Comparison of ENCODE assay signal across 20 mouse cellular contexts in genomic region chr6:124999091-124999490, GRCm38 (mm10). TPM values are rescaled to one million over a fixed set of nuclear protein-coding genes. Genes with fewer than 3 reads are reported as not detected.
DNase-seq lines count a peak whose midpoint lies in the region; ATAC-seq lines count a peak whose summit lies in the region.
"Had no signal": no experiment of that assay in that cellular context is flagged by ENCODE, and none has a peak within 500 bp of the region (broad histone marks: within the 10 kb centered on the region; RNA-seq: fewer than 3 reads in every experiment).

No protein-coding gene starts in this region.

- no peaks in the 10 kb centered on the region for H3K36me3 ChIP-seq in hindbrain, embryonic 12.5 days
- H3K36me3 ChIP-seq in hindbrain, embryonic 10.5 days: no peaks in the 10 kb centered on the region
- peaks cover 8% of the 10 kb centered on the region; the same call in 1 of the 2 replicates for H3K36me3 ChIP-seq in midbrain, embryonic 15.5 days (replicated peaks)
- no peaks in the 10 kb centered on the region for H3K36me3 ChIP-seq in midbrain, embryonic 10.5 days
- peaks cover 26% of the 10 kb centered on the region for H3K36me3 ChIP-seq in neural tube, embryonic 15.5 days
- H3K36me3 ChIP-seq: forebrain, embryonic 15.5 days; G1E; heart, embryonic 10.5 days; liver, embryonic 13.5 days had no signal

- 32% methylated on average over 14 of the region's 14 CpGs for WGBS in hindbrain, embryonic 12.5 days
- 33% methylated on average over 14 of the region's 14 CpGs for WGBS in hindbrain, embryonic 10.5 days
- WGBS in midbrain, embryonic 15.5 days: 41% methylated on average over 14 of the region's 14 CpGs
- WGBS in midbrain, embryonic 10.5 days: 37% methylated on average over 13 of the region's 14 CpGs
- WGBS in neural tube, embryonic 15.5 days: 42% methylated on average over 14 of the region's 14 CpGs

- H3K9ac ChIP-seq in hindbrain, embryonic 12.5 days: no peak overlapping the region
- 0 out of 2 replicates have a peak overlapping the region, but pooled peaks have one; percentile 96 for H3K9ac ChIP-seq in midbrain, embryonic 15.5 days
- H3K9ac ChIP-seq in neural tube, embryonic 15.5 days (replicated peaks): 0 out of 2 replicates have a peak overlapping the region, but pooled peaks have one; percentile 93
- H3K9ac ChIP-seq: liver, embryonic 13.5 days; lung, embryonic 14.5 days had no signal

- ATAC-seq in hindbrain, embryonic 12.5 days (ENCODE audit: low FRiP score): no peak
- ATAC-seq in midbrain, embryonic 15.5 days (replicated peaks): no peak
- no peak for ATAC-seq in neural tube, embryonic 15.5 days (ENCODE audit: low FRiP score)
- ATAC-seq: forebrain, embryonic 15.5 days had no signal

- H3K27ac ChIP-seq in hindbrain, embryonic 12.5 days: no peak overlapping the region
- H3K27ac ChIP-seq in hindbrain, embryonic 10.5 days: no peak overlapping the region
- no peak overlapping the region for H3K27ac ChIP-seq in midbrain, embryonic 15.5 days
- H3K27ac ChIP-seq in midbrain, embryonic 10.5 days (replicated peaks): no peak overlapping the region
- H3K27ac ChIP-seq in neural tube, embryonic 15.5 days (replicated peaks): no peak overlapping the region
- H3K27ac ChIP-seq: forebrain, embryonic 15.5 days; heart, embryonic 10.5 days; liver, embryonic 13.5 days had no signal

- DNase-seq in hindbrain, embryonic 10.5 days (ENCODE audit: low spot score): no peak
- no peak for DNase-seq in midbrain, embryonic 10.5 days (ENCODE audit: low spot score)
- peak; percentile 25 for DNase-seq in R1 (ENCODE audit: low read depth, low spot score)
- no peak for DNase-seq in urinary bladder, postnatal 4 days (ENCODE audit: low spot score in 2 of 2)
- DNase-seq: adrenal gland, postnatal 25 days; cerebellum, adult 11 months; cerebellum, postnatal 36 days; heart, postnatal 10 days; kidney, adult 2 months; kidney, postnatal 10 days; liver, embryonic 13.5 days; lung, embryonic 14.5 days; lung, postnatal 36 days; thymus, postnatal 25 days had no signal

- H3K9me3 ChIP-seq in hindbrain, embryonic 12.5 days (replicated peaks): no peaks in the 10 kb centered on the region
- H3K9me3 ChIP-seq in hindbrain, embryonic 10.5 days: no peaks in the 10 kb centered on the region
- H3K9me3 ChIP-seq in midbrain, embryonic 15.5 days: no peaks in the 10 kb centered on the region
- H3K9me3 ChIP-seq in midbrain, embryonic 10.5 days (replicated peaks): no peaks in the 10 kb centered on the region
- H3K9me3 ChIP-seq in neural tube, embryonic 15.5 days (replicated peaks): no peaks in the 10 kb centered on the region
- H3K9me3 ChIP-seq: forebrain, embryonic 15.5 days; G1E; heart, embryonic 10.5 days; liver, embryonic 13.5 days had no signal

- peaks cover 18% of the 10 kb centered on the region for H3K4me1 ChIP-seq in hindbrain, embryonic 12.5 days
- H3K4me1 ChIP-seq in hindbrain, embryonic 10.5 days (replicated peaks): peaks cover 33% of the 10 kb centered on the region
- H3K4me1 ChIP-seq in midbrain, embryonic 15.5 days: peaks cover 35% of the 10 kb centered on the region
- peaks cover 32% of the 10 kb centered on the region for H3K4me1 ChIP-seq in midbrain, embryonic 10.5 days
- peaks cover 36% of the 10 kb centered on the region for H3K4me1 ChIP-seq in neural tube, embryonic 15.5 days

- 0 out of 2 replicates have a peak overlapping the region, but pooled peaks have one; percentile 95 for H3K4me2 ChIP-seq in hindbrain, embryonic 12.5 days (replicated peaks)
- peak overlapping the region; percentile 89; the same call in 1 of the 2 replicates for H3K4me2 ChIP-seq in midbrain, embryonic 15.5 days
- peak overlapping the region; percentile 90; the same call in 1 of the 2 replicates for H3K4me2 ChIP-seq in neural tube, embryonic 15.5 days
- H3K4me2 ChIP-seq: liver, embryonic 13.5 days; lung, embryonic 14.5 days had no signal

- no peak overlapping the region for H3K4me3 ChIP-seq in hindbrain, embryonic 12.5 days
- H3K4me3 ChIP-seq in hindbrain, embryonic 10.5 days: no peak overlapping the region
- H3K4me3 ChIP-seq in midbrain, embryonic 15.5 days: 0 out of 2 replicates have a peak overlapping the region, but pooled peaks have one; percentile 88
- no peak overlapping the region for H3K4me3 ChIP-seq in midbrain, embryonic 10.5 days
- H3K4me3 ChIP-seq in neural tube, embryonic 15.5 days (replicated peaks): no peak overlapping the region
- H3K4me3 ChIP-seq: heart, embryonic 10.5 days; liver, embryonic 13.5 days had no signal

- H3K27me3 ChIP-seq in hindbrain, embryonic 12.5 days: peaks cover 97% of the 10 kb centered on the region
- H3K27me3 ChIP-seq in hindbrain, embryonic 10.5 days (ENCODE audit: insufficient read depth, poor library complexity, severe bottlenecking): peaks cover 99% of the 10 kb centered on the region
- H3K27me3 ChIP-seq in midbrain, embryonic 15.5 days (replicated peaks): peaks cover 40% of the 10 kb centered on the region
- H3K27me3 ChIP-seq in midbrain, embryonic 10.5 days (ENCODE audit: low read depth, poor library complexity, severe bottlenecking): peaks cover 86% of the 10 kb centered on the region
- H3K27me3 ChIP-seq in neural tube, embryonic 15.5 days (replicated peaks): peaks cover 46% of the 10 kb centered on the region

RNA-seq across cellular contexts. Expression of gene Pianp, which starts 2.6 kb away (rescaled TPM):
- polyA plus RNA-seq in hindbrain, embryonic 12.5 days (2016; fragmentation: Nextera tagmentation; extraction: Ambion mirVana): 8.6 and 8.9 TPM in 2 replicates
- polyA plus RNA-seq in hindbrain, embryonic 10.5 days (2016; fragmentation: Nextera tagmentation; extraction: Ambion mirVana): 0.85 and 2.4 TPM in 2 replicates
- 70.8 and 75.8 TPM in 2 replicates for polyA plus RNA-seq in midbrain, embryonic 15.5 days (2015; fragmentation: Nextera tagmentation; extraction: Ambion mirVana)
- 0.81 and 2.1 TPM in 2 replicates for polyA plus RNA-seq in midbrain, embryonic 10.5 days (2016; fragmentation: Nextera tagmentation; extraction: Ambion mirVana)
- polyA plus RNA-seq in neural tube, embryonic 15.5 days (2015; fragmentation: Nextera tagmentation; extraction: Ambion mirVana): 59.4 and 72.4 TPM in 2 replicates
- polyA plus RNA-seq: G1E; heart, embryonic 10.5 days had no signal

RNA-seq across cellular contexts. Expression of gene Zfp384, which starts 9.9 kb away (rescaled TPM):
- 21.6 and 22.3 TPM in 2 replicates for polyA plus RNA-seq in hindbrain, embryonic 12.5 days (2016; fragmentation: Nextera tagmentation; extraction: Ambion mirVana)
- 8.7 and 12.8 TPM in 2 replicates for polyA plus RNA-seq in hindbrain, embryonic 10.5 days (2016; fragmentation: Nextera tagmentation; extraction: Ambion mirVana)
- 19.1 and 19.9 TPM in 2 replicates for polyA plus RNA-seq in midbrain, embryonic 15.5 days (2015; fragmentation: Nextera tagmentation; extraction: Ambion mirVana)
- polyA plus RNA-seq in midbrain, embryonic 10.5 days (2016; fragmentation: Nextera tagmentation; extraction: Ambion mirVana): 9.3 and 9.5 TPM in 2 replicates
- polyA plus RNA-seq in neural tube, embryonic 15.5 days (2015; fragmentation: Nextera tagmentation; extraction: Ambion mirVana): 18.5 and 19.5 TPM in 2 replicates

RNA-seq across cellular contexts. Expression of gene Cops7a, which starts 33.8 kb away (rescaled TPM):
- 99.5 and 101 TPM in 2 replicates for polyA plus RNA-seq in hindbrain, embryonic 12.5 days (2016; fragmentation: Nextera tagmentation; extraction: Ambion mirVana)
- polyA plus RNA-seq in hindbrain, embryonic 10.5 days (2016; fragmentation: Nextera tagmentation; extraction: Ambion mirVana): 130 and 138 TPM in 2 replicates
- polyA plus RNA-seq in midbrain, embryonic 15.5 days (2015; fragmentation: Nextera tagmentation; extraction: Ambion mirVana): 94.5 and 95.5 TPM in 2 replicates
- 140 and 142 TPM in 2 replicates for polyA plus RNA-seq in midbrain, embryonic 10.5 days (2016; fragmentation: Nextera tagmentation; extraction: Ambion mirVana)
- polyA plus RNA-seq in neural tube, embryonic 15.5 days (2015; fragmentation: Nextera tagmentation; extraction: Ambion mirVana): 95.4 and 112 TPM in 2 replicates

RNA-seq across cellular contexts. Expression of gene Ing4, which starts 40.5 kb away (rescaled TPM):
- 151 and 159 TPM in 2 replicates for polyA plus RNA-seq in hindbrain, embryonic 12.5 days (2016; fragmentation: Nextera tagmentation; extraction: Ambion mirVana)
- 125 and 153 TPM in 2 replicates for polyA plus RNA-seq in hindbrain, embryonic 10.5 days (2016; fragmentation: Nextera tagmentation; extraction: Ambion mirVana)
- polyA plus RNA-seq in midbrain, embryonic 15.5 days (2015; fragmentation: Nextera tagmentation; extraction: Ambion mirVana): 165 and 178 TPM in 2 replicates
- 121 and 149 TPM in 2 replicates for polyA plus RNA-seq in midbrain, embryonic 10.5 days (2016; fragmentation: Nextera tagmentation; extraction: Ambion mirVana)
- polyA plus RNA-seq in neural tube, embryonic 15.5 days (2015; fragmentation: Nextera tagmentation; extraction: Ambion mirVana): 129 and 133 TPM in 2 replicates

RNA-seq across cellular contexts. Expression of gene Acrbp, which starts 50.4 kb away (rescaled TPM):
- polyA plus RNA-seq in hindbrain, embryonic 12.5 days (2016; fragmentation: Nextera tagmentation; extraction: Ambion mirVana): 16.0 and 18.3 TPM in 2 replicates
- 13.1 and 15.5 TPM in 2 replicates for polyA plus RNA-seq in hindbrain, embryonic 10.5 days (2016; fragmentation: Nextera tagmentation; extraction: Ambion mirVana)
- 18.4 and 19.6 TPM in 2 replicates for polyA plus RNA-seq in midbrain, embryonic 15.5 days (2015; fragmentation: Nextera tagmentation; extraction: Ambion mirVana)
- polyA plus RNA-seq in midbrain, embryonic 10.5 days (2016; fragmentation: Nextera tagmentation; extraction: Ambion mirVana): 10.1 and 14.2 TPM in 2 replicates
- polyA plus RNA-seq in neural tube, embryonic 15.5 days (2015; fragmentation: Nextera tagmentation; extraction: Ambion mirVana): 17.3 and 21.5 TPM in 2 replicates
